Mouse (Mus musculus) T-cell, adult 2 months (primary cell): ENCODE results near the gene Fgf12.

Source experiments
- DNase-seq: peaks from one replicate; pipeline ENCODE4 v3.0.0; 2022; ENCODE audit warnings: low spot score

The Fgf12 gene

DNA sequence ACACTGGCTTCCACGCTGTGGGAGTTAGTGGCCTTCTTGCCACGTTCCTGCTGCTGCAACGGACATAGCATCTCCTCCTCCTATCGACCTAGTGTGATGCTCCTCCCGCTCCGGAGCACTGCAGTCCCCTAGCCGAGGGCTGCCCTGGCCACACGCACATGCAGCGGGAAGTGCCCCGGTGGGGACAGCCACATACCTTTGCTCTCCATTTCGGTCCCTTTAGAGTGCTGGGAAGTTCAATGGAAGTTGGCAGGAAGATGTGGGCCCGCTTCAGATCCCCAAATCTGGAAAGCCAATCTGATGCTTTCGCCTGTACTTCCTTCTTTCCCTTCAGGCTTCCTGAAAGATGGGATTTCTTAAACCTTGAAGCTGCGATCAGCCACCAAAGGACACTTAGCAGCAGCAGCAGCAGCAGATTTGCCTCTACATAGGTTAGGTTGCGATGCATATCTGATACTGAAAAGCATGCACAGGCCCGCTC, at the start of gene Fgf12:
Gene Fgf12 (minus strand): TSS at position 431 of the 481 bp plus-strand sequence.
- no peak for DNase-seq

DNA sequence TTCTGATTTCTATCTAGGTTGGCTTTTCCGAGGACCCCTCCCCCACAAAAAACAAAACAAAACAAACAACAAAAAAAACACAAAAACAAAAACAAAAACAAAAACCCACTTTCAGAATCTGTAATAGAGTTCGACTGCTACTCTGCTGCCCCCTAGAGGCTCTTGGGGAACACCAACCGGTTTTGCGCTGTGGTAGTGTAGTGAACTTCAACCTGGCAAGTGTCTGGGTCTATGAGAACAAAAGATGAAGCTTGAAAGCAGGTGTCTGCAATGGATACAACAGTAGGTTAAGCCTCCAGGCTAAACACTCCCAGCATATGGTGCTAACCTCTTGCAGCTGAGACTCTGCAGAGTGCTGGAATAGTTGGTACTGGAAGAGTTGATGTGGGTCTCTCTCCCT, 40.2 kb upstream of the Fgf12 start:
- no peak for DNase-seq

DNA sequence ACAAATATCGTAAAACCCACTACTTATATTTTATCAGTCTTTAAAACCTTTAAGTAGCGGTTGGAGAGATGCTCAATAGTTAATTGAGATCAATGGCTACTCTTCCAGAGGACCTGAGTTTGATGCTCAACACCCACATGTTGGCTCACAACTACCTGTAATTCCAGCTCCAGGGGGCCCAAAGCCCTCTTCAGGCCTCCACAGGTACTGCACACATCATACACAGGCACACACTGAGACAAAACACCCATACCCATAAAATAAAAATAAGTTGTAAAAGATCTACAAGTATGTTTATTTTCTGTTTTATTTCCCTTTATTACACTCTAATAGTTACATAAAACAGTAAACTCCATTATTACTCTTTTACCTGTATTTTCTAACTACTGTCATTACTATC, 17.4 kb upstream of the Fgf12 start:
- DNase-seq, result no peak

DNA sequence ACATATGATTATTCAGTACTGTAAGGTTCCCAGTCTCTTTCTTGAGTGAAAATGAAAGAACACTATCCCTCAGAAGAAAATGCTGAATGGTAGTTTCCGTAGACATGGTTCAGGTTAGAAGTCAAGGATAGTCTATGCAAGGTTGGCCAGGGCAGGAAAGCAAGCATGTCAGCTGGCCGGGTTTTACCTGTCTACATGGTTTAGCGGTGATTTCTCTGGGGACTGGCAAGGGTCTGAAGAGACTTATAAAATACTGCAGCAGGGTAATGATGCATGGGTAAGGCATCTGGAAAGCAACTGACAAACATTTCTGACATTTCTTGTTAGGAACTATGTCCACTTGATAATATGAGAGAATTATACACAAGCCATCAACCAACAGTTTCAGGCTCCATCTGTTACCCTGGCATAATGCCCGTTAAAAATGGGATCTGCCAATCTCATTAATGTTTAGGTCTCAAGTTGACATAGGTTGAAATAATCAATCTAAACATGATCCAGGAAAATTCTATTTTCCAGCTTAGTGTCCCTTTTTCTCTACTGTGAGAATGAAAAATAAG, 8.6 kb upstream of the Fgf12 start:
- no peak for DNase-seq

DNA sequence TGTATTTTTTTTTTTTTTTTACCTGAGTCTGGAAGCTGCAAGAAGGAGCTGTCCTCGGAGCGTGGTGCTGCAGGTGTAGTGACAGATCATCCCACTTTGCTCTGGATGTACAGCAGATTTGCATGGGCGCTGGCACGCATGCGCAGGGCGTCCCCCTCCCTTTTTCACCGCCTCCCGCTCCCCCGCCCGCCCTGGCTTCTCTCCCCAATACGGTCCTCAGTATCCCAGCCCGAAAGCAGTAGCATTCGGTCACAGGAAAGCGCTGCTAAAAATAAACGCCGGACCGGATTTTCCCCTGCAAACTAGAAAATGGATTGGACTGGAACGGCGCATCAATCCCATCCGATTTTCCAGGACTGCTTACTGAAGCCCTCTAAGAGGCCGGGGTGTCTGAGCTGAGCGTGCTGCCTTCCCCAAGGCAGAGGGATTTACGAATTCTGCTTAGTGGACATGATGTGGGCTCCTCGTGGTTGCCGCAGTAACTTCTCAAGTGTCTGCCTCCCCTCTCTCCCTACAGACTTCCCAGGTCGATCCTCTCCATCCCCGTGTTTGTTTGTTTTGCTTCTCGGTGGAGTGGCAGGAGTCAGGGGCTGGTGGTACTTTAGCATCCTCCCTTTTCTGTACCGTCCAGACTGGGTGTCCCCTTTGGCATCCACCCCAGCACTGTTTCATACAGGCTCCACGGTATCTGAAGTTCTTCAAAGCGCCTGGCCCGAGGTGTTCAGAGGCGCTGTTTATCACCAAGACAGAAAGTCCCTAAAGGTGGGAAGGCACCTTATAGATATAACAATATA, 453 bp upstream of the Fgf12 start:
- DNase-seq, result no peak

DNA sequence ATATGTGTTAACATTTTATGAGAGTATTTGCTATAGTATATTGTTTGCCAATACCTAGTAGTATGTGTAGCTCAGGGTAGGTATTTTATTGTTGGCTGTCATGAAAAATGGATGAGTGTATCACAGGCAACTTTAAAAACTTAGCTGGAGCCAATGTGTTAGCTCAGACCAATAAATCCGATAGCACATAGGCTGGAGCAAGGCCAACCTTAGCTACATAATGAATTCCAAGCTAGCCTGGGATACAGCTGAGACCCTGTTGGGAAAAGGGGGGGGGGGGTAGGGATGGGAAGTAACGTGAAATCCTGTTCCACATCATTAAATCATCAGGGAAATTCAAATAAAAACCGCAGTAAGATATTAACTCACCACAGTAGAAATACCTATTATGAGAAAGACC, 18.4 kb downstream of the Fgf12 start:
- DNase-seq, result no peak

DNA sequence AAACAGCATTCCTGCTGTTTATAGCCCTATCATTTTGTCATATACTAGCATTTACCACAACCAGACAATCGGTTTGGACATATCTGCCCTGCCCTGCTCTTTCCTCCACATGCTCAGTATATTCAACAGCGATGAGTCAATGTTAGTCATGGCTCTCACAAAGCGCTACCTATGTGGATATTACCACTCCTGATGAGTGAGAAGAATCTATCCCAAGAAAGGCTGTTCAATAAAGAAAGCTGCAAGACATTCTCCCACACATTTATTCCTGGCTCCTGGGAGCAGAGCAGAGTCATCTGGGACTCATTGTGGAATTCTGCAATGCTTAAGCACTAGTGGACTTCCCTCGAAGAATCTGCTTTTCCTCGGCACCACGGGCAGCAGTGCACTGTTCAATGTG, 26.1 kb downstream of the Fgf12 start:
- no peak for DNase-seq

DNA sequence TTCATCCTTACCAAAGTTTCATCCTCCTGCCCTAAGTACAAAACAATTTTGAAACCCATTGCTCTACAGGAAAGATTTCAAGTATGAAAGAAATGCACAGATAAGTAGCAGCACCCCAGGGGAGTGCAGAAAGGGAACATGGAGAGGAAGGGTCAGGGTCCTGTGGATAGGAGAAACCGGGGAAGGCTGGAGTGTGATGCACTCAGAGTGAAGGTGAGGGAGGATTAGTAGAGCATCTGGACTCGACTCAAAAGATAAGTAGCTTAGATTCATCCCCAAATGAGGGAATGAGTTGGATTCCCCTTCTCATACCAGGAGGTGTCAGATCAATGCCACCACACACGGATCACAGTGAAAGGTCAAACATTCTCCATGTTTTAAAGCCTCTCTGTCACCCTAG, 46.2 kb downstream of the Fgf12 start:
- no peak for DNase-seq

DNA sequence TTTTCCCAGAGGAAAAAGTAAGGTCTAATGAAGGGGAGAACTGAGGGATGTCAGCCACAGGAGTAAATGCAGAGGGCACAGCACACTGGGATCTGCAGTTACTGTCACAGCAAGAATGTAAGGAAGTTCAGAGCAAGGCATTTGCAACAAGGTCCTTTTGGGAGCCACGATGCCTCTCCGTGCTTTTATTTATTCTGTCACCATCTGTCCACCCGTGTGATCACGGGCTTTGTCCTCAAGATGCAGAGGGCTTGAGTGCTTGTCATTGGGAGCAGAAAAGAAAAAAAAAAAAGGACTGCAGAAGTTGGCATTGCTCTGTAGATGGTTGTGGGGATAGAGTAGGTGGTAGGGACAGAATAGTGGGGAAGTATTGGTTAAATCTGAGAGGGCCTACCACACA, 52.5 kb downstream of the Fgf12 start:
- no peak for DNase-seq

DNA sequence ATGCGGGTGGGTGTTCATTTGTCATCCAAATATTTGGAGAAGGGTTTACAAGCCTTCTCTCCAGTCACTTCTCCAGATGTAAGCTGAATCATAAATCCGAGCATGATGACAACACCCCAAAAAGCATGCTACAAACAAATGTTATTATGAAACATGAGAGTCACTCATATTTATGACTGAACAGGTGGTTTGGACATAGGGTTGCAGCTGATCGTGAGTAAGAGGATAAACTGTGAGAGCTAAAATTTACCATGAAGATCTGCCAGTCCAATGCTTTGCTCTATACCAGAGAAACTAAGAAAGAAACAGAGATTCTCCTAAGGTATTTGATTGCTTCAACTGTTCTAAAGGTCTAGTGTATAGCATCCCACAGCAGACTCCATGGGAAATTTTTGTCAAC, 56.0 kb downstream of the Fgf12 start:
- DNase-seq, result no peak

DNA sequence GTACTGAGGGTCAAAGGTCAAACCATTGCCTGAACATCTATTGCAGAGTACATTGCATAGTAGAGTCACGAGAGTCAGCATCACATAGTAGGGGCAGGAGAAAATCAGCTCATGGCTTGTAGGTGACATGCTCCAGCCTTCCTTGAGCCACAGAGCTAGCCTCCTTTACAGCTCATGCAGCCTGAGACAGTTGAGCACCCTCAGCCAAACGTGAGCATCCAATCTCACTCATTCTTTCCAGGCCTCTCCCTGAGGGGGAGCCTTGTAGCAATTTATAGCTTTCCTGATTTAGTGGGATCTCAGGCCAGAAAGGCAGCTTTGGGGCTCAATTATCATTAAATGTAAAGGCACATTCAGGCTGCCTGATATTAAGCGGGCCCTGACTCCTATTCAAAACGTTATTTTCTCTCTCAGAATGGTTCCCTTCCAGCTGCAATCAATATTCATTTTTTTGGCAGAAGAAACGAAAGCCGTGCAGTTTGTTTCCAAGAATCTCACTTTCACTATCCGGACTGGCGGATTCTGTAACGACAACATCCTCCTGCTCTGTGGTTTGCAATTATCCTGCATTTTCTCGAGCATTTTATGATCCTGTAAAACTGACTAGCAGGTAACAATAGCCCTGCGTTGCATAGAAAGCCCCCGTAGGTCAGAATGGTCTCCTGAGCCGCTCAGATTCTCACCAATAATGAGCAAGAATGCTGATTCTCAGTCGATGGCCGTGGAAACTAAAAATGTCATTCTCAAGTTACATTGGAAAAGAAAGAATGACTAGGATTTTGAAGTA, 58.6 kb downstream of the Fgf12 start:
- no peak for DNase-seq

DNA sequence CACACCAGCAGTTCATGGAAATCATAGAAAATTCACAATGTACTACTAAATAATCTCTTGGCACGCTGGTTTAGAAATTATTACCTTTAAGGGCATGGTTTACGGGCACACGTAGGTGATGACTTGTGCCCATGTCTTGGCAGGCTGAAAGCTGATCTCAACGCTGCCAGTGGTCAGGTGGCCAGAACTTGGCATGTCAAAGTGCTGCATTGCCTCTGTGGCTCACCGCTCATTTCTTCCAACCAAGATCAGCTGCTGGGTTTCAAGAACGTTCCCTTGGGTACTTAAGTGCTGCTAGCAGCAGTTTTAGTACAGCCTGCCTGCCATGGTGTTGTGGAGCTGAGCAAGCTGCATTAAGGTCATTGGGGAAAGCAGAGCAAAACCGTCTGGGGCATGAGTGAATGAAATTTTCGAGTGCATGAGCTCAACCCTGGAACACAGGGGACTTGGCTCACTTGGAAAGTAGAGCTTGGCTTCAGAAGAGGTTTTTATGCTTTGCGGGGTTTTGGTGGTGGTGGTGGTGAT, 63.9 kb downstream of the Fgf12 start:
- DNase-seq, result no peak

DNA sequence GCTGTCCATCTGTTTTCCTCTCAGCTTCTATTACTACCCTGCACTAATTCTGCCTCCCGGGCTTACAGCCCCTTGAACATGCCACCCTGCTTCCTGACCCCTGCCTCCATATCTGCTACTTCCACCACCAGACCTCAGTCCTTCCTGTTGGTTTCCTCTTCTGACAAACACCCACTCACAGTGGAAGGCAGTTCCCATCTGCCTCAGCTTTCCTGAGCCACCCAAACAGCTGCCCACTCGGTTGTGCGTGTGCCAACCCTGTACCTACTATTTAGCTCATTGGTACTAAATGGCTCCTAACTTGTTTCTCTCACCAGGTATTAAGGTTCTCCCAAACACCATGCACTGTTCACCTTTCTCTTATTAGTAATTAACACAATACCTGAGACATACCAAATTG, 71.2 kb downstream of the Fgf12 start:
- DNase-seq, result no peak

DNA sequence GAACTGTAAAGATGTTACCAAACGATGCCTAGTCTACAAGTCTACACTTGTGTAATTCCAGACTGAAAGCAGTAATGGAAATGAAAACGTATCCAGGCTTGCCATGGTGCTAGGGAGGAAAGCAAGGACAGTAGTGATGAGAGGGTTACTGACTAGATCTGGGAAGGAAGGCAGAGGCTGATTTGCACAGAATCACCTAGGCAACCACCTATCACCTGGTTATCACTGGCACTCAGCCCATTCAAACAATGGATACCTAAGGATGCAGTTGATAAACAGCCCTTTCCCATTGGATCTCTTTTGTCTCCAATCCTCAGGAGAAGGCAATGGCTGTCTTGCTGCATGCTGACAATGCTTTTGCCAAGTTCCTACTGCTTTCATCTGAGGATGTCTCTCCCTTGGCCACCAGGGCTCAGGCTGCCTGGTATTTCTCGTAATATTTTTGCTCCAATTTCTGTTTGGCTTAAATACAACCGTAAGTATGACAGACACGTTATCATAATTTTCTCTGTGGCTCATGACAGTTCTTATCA, 84.0 kb downstream of the Fgf12 start:
- DNase-seq, result no peak

DNA sequence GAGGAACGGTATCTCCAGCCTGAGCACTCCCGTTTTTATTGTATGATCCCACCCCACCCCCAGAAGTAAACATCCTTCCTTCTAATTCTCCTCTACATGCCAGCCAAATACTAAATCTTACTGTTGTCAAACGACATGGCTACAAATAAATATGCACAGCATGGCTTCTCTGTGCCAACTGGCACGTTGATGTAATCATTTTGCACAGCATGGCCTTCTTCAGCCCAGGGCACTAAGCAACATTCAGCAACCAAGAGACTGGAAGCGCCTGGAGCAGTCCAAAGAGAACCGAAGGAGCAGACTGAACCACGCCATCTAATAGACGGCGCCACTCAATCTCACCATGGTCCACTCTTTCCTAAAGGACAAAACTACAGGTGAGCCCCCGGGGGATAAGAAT, 100.2 kb downstream of the Fgf12 start:
- DNase-seq, result no peak

DNA sequence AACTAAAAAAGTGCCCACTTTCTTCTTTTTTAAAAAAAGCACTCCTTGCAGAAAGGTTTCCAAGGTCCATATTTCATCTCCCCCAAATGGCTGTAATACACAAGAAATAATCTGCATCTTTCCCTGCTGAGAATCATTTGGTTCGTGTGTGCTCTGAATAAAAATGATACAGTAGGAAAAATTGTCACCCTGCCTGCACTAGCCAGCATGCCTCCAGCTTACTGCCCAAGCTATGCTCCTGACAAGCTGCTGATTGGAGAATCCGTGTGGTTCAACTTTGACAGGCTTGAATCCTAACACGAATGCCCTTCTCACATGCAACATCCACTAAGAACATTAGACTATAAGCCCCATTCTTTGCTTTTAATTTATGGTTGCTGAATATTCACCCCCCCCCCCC, 102.3 kb downstream of the Fgf12 start:
- no peak for DNase-seq

DNA sequence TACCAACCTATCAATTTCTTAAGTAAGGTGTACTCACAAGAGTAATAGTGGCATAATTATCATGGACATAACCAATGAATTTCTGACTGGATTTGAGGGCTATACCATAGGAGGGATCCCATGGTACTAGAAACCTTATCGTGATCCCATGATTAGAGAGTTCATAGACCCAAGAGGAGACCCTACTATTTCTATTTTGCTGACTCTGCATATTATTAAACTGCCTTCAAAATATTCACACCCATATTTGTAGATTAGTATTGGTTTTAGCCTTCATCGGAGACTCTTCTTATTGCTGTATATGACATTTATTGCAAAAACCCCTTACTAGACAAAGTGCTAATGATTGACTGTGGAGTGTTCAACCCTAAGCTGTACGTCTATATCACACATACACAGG, 107.8 kb downstream of the Fgf12 start:
- DNase-seq, result no peak

DNA sequence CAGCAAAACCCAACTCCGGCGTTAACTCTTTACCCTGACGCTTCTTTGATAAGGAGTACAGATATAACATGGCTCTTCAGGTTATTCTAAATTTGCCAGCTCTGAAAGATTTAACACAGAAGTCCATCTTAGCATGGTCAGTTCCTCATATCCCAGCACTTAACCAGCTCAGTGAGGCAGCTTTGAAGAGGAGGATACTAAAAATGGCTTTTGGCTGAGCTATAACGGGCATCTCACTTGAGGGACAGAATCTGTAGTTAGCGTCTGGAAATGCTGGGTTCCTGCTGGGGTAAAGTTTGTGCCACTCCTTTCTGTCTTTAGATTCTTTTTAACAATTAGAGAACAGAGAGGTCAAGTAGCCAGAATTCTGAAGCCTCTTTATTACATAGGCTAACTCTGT, 121.1 kb downstream of the Fgf12 start:
- no peak for DNase-seq

DNA sequence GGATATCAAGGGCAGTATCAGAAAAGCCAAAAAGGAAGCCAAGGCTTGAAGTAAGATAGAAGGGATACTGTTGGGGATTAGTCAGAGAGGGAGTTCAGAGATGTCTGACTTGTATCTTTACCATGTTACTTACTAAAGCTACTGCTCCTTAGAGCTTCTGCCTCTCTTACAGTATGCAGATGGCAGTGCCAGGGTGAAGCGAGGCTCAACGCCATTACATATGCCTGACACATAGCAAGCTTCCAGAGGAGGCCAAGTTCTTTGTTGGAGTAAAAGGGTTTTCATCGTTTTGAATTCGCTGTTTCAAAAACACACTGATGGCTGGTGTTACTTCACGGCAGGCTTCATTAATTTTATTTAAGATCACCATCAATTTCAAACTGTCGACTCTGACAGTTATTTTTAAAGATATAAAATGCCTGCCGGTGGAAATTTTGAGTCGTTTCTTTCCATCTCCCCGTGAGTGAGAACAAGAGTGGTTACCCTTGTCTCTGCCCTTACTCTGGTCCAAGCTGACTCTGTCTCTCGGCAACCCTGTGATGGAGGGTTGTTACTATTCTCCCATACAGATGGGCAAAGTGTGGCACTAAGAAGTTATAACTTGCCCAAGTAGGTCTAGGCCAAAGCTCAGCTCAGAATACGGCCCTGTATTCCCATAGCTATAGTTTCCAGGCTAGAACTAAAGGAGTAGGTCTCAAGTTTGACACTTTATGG, 121.9 kb downstream of the Fgf12 start:
- no peak for DNase-seq

DNA sequence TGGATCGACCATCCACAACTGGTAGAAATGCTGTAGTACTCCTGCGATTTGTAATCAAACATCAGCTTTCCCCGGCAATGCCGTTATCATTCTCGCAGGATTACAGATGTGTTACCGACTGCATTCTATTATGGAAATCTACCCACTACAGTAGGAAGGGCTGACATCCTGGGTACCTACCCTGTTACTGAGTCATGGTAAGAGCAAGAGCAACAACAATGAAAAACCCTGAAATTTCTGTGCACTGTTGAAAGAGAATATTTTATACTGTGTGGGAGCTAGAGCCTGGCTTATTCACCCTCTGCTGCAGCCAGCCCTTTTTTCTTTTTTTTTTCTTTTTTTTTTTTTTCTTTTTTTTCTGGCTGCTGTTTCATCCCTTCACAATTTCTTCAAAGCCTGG, 126.6 kb downstream of the Fgf12 start:
- DNase-seq, result no peak

DNA sequence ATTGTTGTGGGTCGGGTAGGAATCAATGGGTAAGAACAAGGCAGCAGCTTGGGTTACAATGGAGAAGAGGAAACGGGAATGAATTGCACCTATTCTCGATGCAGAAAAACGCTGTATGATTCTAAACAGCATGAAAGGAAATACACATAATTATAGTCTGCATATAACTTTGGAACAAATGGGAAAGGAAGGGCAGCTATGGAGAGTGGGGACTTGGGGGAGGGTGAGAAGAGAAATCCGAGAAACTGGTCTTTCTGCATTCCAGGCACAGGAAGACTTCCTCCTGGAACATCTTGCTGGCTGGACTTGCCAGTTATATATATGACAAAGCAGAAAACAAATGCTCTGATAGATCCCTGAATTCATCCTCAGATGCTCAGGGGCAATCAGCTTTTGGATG, 127.2 kb downstream of the Fgf12 start:
- DNase-seq, result no peak

DNA sequence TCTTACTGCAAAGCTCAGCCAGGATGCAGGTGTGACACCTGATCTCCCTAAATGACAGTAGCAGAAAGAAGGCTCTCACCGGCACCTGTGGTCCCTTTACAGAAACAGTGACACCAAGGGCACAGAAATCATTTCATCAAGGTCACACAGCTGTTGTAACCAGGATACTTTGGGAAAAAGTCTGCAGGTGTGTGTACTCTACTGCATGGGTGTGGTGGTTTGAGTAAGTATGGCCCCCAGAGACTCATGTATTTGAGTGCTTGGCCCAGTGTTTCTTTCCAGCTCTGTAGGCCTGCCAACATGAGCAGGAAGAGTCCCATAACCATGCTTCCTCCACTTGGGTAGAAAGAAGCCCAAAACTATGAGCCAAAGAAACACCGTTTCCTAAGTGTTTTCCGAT, 138.5 kb downstream of the Fgf12 start:
- no peak for DNase-seq
